Mouse (Mus musculus) megakaryocyte, embryonic 14.5 days (primary cell): ENCODE data around the gene Gpr176.

Experiments used
- FLI1 ChIP-seq: IDR thresholded peaks from 2 replicates; pipeline ENCODE4 v1.6.1; 2012; ENCODE audit warnings: low read length, inconsistent platforms, mixed read lengths
- GATA1 ChIP-seq: IDR thresholded peaks from 3 replicates; pipeline ENCODE4 v1.6.1; 2012; ENCODE audit warnings: mixed read lengths, low read length, inconsistent platforms, borderline replicate concordance

- TF ChIP-seq GATA1 (no peak), FLI1 (no peak)
These were observed 32.3 kb upstream of the Gpr176 start for GRCm38 (mm10) chr2:118405568-118405967.
